Mouse (Mus musculus): ENCODE data around the gene Tfdp2. TPM values are rescaled to one million over a fixed set of nuclear protein-coding genes. Genes with fewer than 3 reads are reported as not detected.

The Tfdp2 gene
- polyA plus RNA-seq, 1 experiment = 17.0 TPM

- Histone ChIP-seq H3K4me1 (ENCODE audit: control insufficient read depth, insufficient read depth, low read length) (no peaks in the 10 kb centered on the region), H3K4me3 (ENCODE audit: insufficient read depth, low read length) (no peak overlapping the region), H3K27ac (ENCODE audit: insufficient read depth, low read length) (no peak overlapping the region)
- TF ChIP-seq POLR2A (IDR thresholded peaks at IDR 0.05; ENCODE audit: extremely low read depth, insufficient read depth, low read length) (no peak), CTCF (IDR thresholded peaks at IDR 0.05; ENCODE audit: extremely low read depth, insufficient read depth, low read length) (no peak)
Observed at GRCm38 (mm10) chr9:96275543-96275942, 79.5 kb downstream of the Tfdp2 start.

DNA sequence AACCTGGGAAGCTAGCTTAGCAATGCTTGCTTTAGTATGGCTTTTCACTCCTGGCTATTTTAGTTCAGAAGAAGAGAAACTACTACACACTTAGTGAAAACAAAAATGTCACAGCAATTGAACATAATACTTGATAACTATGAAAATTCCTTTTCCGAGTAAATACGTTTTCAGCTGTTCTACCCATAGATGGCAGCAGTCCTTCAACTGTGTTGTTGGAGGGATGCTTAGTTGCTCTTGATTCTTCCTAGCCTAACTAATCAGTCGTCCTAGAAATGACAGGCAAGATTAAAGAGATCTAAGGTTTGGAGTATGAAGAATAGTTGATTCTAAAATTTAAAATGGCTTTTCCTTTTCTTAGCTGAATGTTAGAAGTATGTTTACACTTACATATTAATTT lies 85.4 kb downstream of the Tfdp2 start:
- no peaks in the 10 kb centered on the region for H3K4me1 ChIP-seq (ENCODE audit: control insufficient read depth, insufficient read depth, low read length)
- TF ChIP-seq CTCF (IDR thresholded peaks at IDR 0.05; ENCODE audit: extremely low read depth, insufficient read depth, low read length) (no peak), POLR2A (IDR thresholded peaks at IDR 0.05; ENCODE audit: extremely low read depth, insufficient read depth, low read length) (no peak)
- H3K4me3 ChIP-seq (ENCODE audit: insufficient read depth, low read length) = no peak overlapping the region
- H3K27ac ChIP-seq (ENCODE audit: insufficient read depth, low read length) = no peak overlapping the region

DNA sequence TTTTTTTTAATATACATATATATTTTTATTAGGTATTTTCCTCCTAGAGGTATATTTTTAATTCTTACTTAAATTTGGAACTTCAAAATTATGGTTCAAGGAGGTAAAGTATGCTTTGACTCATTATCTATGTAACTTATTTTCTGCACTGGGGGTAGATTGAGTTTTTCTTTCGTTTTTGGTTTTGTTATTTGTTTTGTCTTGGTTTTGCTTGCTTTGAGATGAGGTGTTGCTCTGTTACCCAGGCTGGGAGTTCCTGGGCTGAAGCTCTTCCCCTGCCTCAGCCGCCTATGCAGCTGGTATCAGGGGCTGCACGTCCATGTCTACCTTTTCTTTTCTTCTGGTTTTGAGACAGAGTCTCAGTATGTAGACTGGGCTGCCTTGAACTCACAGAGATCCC lies 86.0 kb downstream of the Tfdp2 start:
- Histone ChIP-seq H3K27ac (ENCODE audit: insufficient read depth, low read length) (no peak overlapping the region), H3K4me3 (ENCODE audit: insufficient read depth, low read length) (no peak overlapping the region), H3K4me1 (ENCODE audit: control insufficient read depth, insufficient read depth, low read length) (no peaks in the 10 kb centered on the region)
- TF ChIP-seq CTCF (IDR thresholded peaks at IDR 0.05; ENCODE audit: extremely low read depth, insufficient read depth, low read length) (no peak), POLR2A (IDR thresholded peaks at IDR 0.05; ENCODE audit: extremely low read depth, insufficient read depth, low read length) (no peak)

DNA sequence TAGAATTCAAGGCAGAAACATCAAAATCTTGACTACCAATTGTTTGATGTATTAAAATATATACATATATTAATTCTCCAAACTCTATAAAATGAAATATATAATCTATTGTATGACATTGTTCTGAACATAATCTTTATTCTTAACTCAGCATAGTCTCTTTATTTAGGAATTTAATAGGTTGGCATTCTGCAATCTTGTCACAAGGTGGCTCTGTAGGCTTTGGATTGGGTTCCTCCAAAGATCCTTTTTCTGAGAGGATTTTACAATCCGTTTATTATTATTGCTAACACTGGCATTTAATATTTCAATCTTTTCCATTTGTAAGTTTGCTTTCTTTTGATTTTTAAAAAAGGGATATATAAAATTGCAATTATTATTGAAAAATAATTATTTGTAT lies 88.8 kb downstream of the Tfdp2 start:
- H3K4me3 ChIP-seq (ENCODE audit: insufficient read depth, low read length) = no peak overlapping the region
- H3K4me1 ChIP-seq (ENCODE audit: control insufficient read depth, insufficient read depth, low read length) = no peaks in the 10 kb centered on the region
- no peak overlapping the region for H3K27ac ChIP-seq (ENCODE audit: insufficient read depth, low read length)
- TF ChIP-seq POLR2A (IDR thresholded peaks at IDR 0.05; ENCODE audit: extremely low read depth, insufficient read depth, low read length) = no peak
- no peak for TF ChIP-seq CTCF (IDR thresholded peaks at IDR 0.05; ENCODE audit: extremely low read depth, insufficient read depth, low read length)

- no peaks in the 10 kb centered on the region for H3K4me1 ChIP-seq (ENCODE audit: control insufficient read depth, insufficient read depth, low read length)
- no peak overlapping the region for H3K4me3 ChIP-seq (ENCODE audit: insufficient read depth, low read length)
- TF ChIP-seq CTCF (IDR thresholded peaks at IDR 0.05; ENCODE audit: extremely low read depth, insufficient read depth, low read length) (no peak), POLR2A (IDR thresholded peaks at IDR 0.05; ENCODE audit: extremely low read depth, insufficient read depth, low read length) (no peak)
- H3K27ac ChIP-seq (ENCODE audit: insufficient read depth, low read length) = no peak overlapping the region
Observed at GRCm38 (mm10) chr9:96292144-96292543, 96.1 kb downstream of the Tfdp2 start.

DNA sequence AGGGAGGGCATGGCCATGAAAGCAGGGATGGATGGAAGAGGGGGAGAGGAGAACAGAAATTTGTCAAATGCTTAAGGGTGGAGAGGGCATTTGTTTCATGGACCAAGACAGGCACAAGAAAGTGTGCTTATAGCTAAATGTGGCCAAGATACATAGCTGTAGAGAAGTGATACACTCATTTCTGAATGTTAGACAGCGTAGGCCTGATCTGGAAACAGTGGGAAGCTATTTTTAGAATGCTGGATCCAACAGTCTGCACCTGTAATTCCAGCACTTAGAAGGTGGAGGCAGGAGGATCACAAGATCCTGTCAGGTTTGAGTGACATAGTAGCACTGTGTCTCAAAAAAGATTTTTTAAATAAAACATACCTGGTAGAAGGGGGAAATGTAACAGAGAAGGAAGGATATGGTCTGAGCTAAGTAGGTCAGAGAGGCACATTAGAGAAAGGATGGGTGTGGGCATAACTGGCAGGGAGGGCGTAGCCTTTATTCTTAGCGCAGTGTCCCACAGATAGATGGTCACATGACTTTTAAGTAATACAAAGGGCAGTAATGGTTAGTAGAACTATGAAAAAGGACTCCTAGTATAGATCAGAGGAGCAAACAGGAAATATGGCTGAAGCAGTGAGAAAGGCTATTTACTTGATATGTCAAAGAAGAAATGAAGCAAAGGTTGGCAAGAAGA lies 103.4 kb downstream of the Tfdp2 start:
- H3K27ac ChIP-seq (ENCODE audit: insufficient read depth, low read length) = no peak overlapping the region
- H3K4me3 ChIP-seq (ENCODE audit: insufficient read depth, low read length) = no peak overlapping the region
- no peak for TF ChIP-seq POLR2A (IDR thresholded peaks at IDR 0.05; ENCODE audit: extremely low read depth, insufficient read depth, low read length)
- no peak for TF ChIP-seq CTCF (IDR thresholded peaks at IDR 0.05; ENCODE audit: extremely low read depth, insufficient read depth, low read length)
- no peaks in the 10 kb centered on the region for H3K4me1 ChIP-seq (ENCODE audit: control insufficient read depth, insufficient read depth, low read length)

GRCm38 (mm10) chr9:96308816-96309215 lies 112.7 kb downstream of the Tfdp2 start:
- H3K4me1 ChIP-seq (ENCODE audit: control insufficient read depth, insufficient read depth, low read length) = no peaks in the 10 kb centered on the region
- no peak overlapping the region for H3K4me3 ChIP-seq (ENCODE audit: insufficient read depth, low read length)
- no peak for TF ChIP-seq CTCF (IDR thresholded peaks at IDR 0.05; ENCODE audit: extremely low read depth, insufficient read depth, low read length)
- no peak overlapping the region for H3K27ac ChIP-seq (ENCODE audit: insufficient read depth, low read length)

DNA sequence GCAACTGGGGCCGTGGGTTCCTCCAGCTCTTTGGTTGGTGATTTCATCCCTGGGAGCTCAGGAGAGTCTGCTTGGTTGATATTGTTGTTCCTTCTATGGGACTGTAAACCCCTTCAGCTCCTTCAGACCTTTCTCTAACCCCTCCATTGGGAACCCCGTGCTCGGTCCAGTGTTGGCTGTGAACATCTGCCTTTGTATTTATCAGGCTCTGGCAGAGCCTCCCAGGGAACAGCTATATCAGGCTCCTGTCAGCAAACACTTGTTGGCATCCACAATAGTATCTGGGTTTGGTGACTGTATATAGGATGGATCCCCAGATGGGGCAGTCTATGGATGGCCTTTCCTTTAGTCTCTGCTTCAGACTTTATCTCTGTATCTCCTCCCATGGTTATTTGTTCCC lies 116.0 kb downstream of the Tfdp2 start:
- no peak overlapping the region for H3K27ac ChIP-seq (ENCODE audit: insufficient read depth, low read length)
- H3K4me1 ChIP-seq (ENCODE audit: control insufficient read depth, insufficient read depth, low read length) = no peaks in the 10 kb centered on the region
- no peak for TF ChIP-seq POLR2A (IDR thresholded peaks at IDR 0.05; ENCODE audit: extremely low read depth, insufficient read depth, low read length)
- TF ChIP-seq CTCF (IDR thresholded peaks at IDR 0.05; ENCODE audit: extremely low read depth, insufficient read depth, low read length) = no peak
- no peak overlapping the region for H3K4me3 ChIP-seq (ENCODE audit: insufficient read depth, low read length)

DNA sequence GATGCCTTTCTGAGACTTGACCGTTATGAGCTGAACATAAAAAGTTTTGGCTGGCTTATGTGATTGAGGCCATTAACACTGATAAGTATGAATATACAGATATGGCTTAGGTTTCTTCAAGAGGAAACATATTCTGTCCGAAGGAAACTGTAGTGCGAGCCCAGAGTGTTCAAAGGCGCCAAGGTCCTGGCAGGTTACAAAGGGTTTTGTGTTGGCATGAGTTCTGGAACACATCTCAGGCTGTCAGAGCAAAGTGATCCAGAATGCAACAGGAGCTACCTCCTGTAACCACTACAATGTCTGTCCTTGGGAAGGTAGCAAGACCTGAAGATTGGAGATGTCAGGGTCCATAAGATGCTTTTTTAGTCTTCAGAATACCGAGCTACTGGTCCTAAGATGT lies 123.3 kb downstream of the Tfdp2 start:
- TF ChIP-seq POLR2A (IDR thresholded peaks at IDR 0.05; ENCODE audit: extremely low read depth, insufficient read depth, low read length) (no peak), CTCF (IDR thresholded peaks at IDR 0.05; ENCODE audit: extremely low read depth, insufficient read depth, low read length) (no peak)
- H3K4me3 ChIP-seq (ENCODE audit: insufficient read depth, low read length) = no peak overlapping the region

DNA sequence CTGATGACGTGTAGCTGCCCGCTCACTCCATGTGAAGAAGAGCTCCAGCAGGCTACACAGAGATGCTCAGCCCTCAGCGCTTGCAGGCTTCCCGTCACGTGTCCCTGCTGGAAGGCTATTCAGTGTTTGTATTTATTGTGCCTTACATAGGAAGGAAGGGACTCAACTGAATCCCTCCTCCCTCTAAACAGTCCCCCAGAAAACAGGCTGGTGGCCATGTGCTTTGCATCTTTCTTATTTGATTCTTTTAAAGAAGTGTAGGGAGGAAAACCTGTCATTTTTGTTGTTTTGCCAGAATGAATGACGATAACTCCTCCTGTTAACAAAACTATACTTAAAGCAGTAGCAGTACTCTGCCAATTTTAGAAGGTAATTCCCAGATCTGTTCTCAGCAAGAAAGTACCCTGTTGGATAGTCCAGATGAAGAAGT lies 124.5 kb downstream of the Tfdp2 start:
- Histone ChIP-seq H3K4me1 (ENCODE audit: control insufficient read depth, insufficient read depth, low read length) (0 out of 2 replicates have a peak, but pooled peaks cover 2% of the 10 kb centered on the region), H3K4me3 (ENCODE audit: insufficient read depth, low read length) (no peak overlapping the region), H3K27ac (ENCODE audit: insufficient read depth, low read length) (no peak overlapping the region)
- TF ChIP-seq POLR2A (IDR thresholded peaks at IDR 0.05; ENCODE audit: extremely low read depth, insufficient read depth, low read length) (no peak), CTCF (IDR thresholded peaks at IDR 0.05; ENCODE audit: extremely low read depth, insufficient read depth, low read length) (no peak)

More for the DNA sequence above, 123.3 kb downstream of the Tfdp2 start:
- Histone ChIP-seq H3K27ac (ENCODE audit: insufficient read depth, low read length) (no peak overlapping the region), H3K4me1 (ENCODE audit: control insufficient read depth, insufficient read depth, low read length) (0 out of 2 replicates have a peak, but pooled peaks cover 2% of the 10 kb centered on the region)
